Mouse (Mus musculus): Measurements from ENCODE around the gene Hinfp. TPM values are rescaled to one million over a fixed set of nuclear protein-coding genes. Genes with fewer than 3 reads are reported as not detected.

Hinfp gene
- total and polyA plus RNA-seq, 2 experiments = 7.6 to 16.9 TPM

- Histone ChIP-seq H3K79me2 (ENCODE audit: control insufficient read depth, insufficient read depth, low read length) (no peaks in the 10 kb centered on the region), H3K36me3 (ENCODE audit: control insufficient read depth, insufficient read depth, low read length) (no peaks in the 10 kb centered on the region), H3K27me3 (ENCODE audit: control insufficient read depth, insufficient read depth, low read length) (no peaks in the 10 kb centered on the region), H3K4me3 (ENCODE audit: insufficient read depth, low read depth, low read length) (peak within 1 kb of the TSS; percentile 63), H3K9ac (ENCODE audit: low read depth, low read length) (peak within 1 kb of the TSS; percentile 92), H3K4me1 (ENCODE audit: control insufficient read depth, insufficient read depth, low read length) (peaks cover 8% of the 10 kb centered on the region), H3K27ac (replicated peaks; ENCODE audit: insufficient read depth, low read depth, low read length) (peak within 1 kb of the TSS; percentile 58)
- no peak for DNase-seq (ENCODE audit: extremely low read depth, low read depth, low spot score)
- WGBS = 76% methylated on average over 6 of the region's 6 CpGs
- no peak for TF ChIP-seq CTCF (IDR thresholded peaks at IDR 0.05; ENCODE audit: low read depth, low read length)
- TF ChIP-seq POLR2A (IDR thresholded peaks at IDR 0.05; ENCODE audit: extremely low read depth, insufficient read depth, low read length) = no peak
Observed at GRCm38 (mm10) chr9:44268432-44268831, 37.0 kb downstream of the Hinfp start, which contains the start of gene Nlrx1. TSS of gene Nlrx1 (minus strand) at chr9:44268599.

GRCm38 (mm10) chr9:44268027-44268360 is 37.5 kb downstream of the Hinfp start:
- Histone ChIP-seq H3K4me3 (ENCODE audit: insufficient read depth, low read depth, low read length) (peak overlapping the region; percentile 63), H3K27me3 (ENCODE audit: control insufficient read depth, insufficient read depth, low read length) (no peaks in the 10 kb centered on the region), H3K36me3 (ENCODE audit: control insufficient read depth, insufficient read depth, low read length) (no peaks in the 10 kb centered on the region), H3K27ac (replicated peaks; ENCODE audit: insufficient read depth, low read depth, low read length) (peak overlapping the region; percentile 58), H3K4me1 (ENCODE audit: control insufficient read depth, insufficient read depth, low read length) (peaks cover 8% of the 10 kb centered on the region), H3K9ac (ENCODE audit: low read depth, low read length) (peak overlapping the region; percentile 92), H3K79me2 (ENCODE audit: control insufficient read depth, insufficient read depth, low read length) (no peaks in the 10 kb centered on the region)
- WGBS = 6% methylated on average over 28 of the region's 28 CpGs
- peak; percentile 79 for DNase-seq (ENCODE audit: extremely low read depth, low read depth, low spot score)
- TF ChIP-seq CTCF (IDR thresholded peaks at IDR 0.05; ENCODE audit: low read depth, low read length) = peak; percentile 84
- TF ChIP-seq POLR2A (IDR thresholded peaks at IDR 0.05; ENCODE audit: extremely low read depth, insufficient read depth, low read length) = peak; percentile 57; the same call in 1 of the 2 replicates

GRCm38 (mm10) chr9:44267319-44268026 is 38.0 kb downstream of the Hinfp start:
- WGBS = 9% methylated on average over 23 of the region's 23 CpGs
- Histone ChIP-seq H3K27ac (replicated peaks; ENCODE audit: insufficient read depth, low read depth, low read length) (peak overlapping the region; percentile 58), H3K4me3 (ENCODE audit: insufficient read depth, low read depth, low read length) (peak overlapping the region; percentile 63), H3K4me1 (ENCODE audit: control insufficient read depth, insufficient read depth, low read length) (peaks cover 8% of the 10 kb centered on the region), H3K9ac (ENCODE audit: low read depth, low read length) (peak overlapping the region; percentile 92), H3K79me2 (ENCODE audit: control insufficient read depth, insufficient read depth, low read length) (no peaks in the 10 kb centered on the region), H3K36me3 (ENCODE audit: control insufficient read depth, insufficient read depth, low read length) (no peaks in the 10 kb centered on the region), H3K27me3 (ENCODE audit: control insufficient read depth, insufficient read depth, low read length) (no peaks in the 10 kb centered on the region)
- peak; percentile 26 for DNase-seq (ENCODE audit: extremely low read depth, low read depth, low spot score)
- TF ChIP-seq CTCF (IDR thresholded peaks at IDR 0.05; ENCODE audit: low read depth, low read length) (peak; percentile 38; the same call in 1 of the 2 replicates), POLR2A (IDR thresholded peaks at IDR 0.05; ENCODE audit: extremely low read depth, insufficient read depth, low read length) (no peak; the same call in 1 of the 2 replicates)

GRCm38 (mm10) chr9:44266478-44267226 is 38.8 kb downstream of the Hinfp start:
- Histone ChIP-seq H3K4me1 (ENCODE audit: control insufficient read depth, insufficient read depth, low read length) (peaks cover 8% of the 10 kb centered on the region), H3K4me3 (ENCODE audit: insufficient read depth, low read depth, low read length) (no peak overlapping the region), H3K27me3 (ENCODE audit: control insufficient read depth, insufficient read depth, low read length) (no peaks in the 10 kb centered on the region), H3K9ac (ENCODE audit: low read depth, low read length) (no peak overlapping the region; the same call in 1 of the 2 replicates), H3K36me3 (ENCODE audit: control insufficient read depth, insufficient read depth, low read length) (no peaks in the 10 kb centered on the region), H3K79me2 (ENCODE audit: control insufficient read depth, insufficient read depth, low read length) (no peaks in the 10 kb centered on the region), H3K27ac (replicated peaks; ENCODE audit: insufficient read depth, low read depth, low read length) (no peak overlapping the region)
- no peak for TF ChIP-seq CTCF (IDR thresholded peaks at IDR 0.05; ENCODE audit: low read depth, low read length)
- TF ChIP-seq POLR2A (IDR thresholded peaks at IDR 0.05; ENCODE audit: extremely low read depth, insufficient read depth, low read length) = no peak
- DNase-seq (ENCODE audit: extremely low read depth, low read depth, low spot score) = no peak
- WGBS = 83% methylated on average over 8 of the region's 8 CpGs

- Histone ChIP-seq H3K27ac (replicated peaks; ENCODE audit: insufficient read depth, low read depth, low read length) (no peak overlapping the region), H3K4me1 (ENCODE audit: control insufficient read depth, insufficient read depth, low read length) (no peaks in the 10 kb centered on the region), H3K4me3 (ENCODE audit: insufficient read depth, low read depth, low read length) (no peak overlapping the region), H3K79me2 (ENCODE audit: control insufficient read depth, insufficient read depth, low read length) (no peaks in the 10 kb centered on the region), H3K36me3 (ENCODE audit: control insufficient read depth, insufficient read depth, low read length) (no peaks in the 10 kb centered on the region), H3K27me3 (ENCODE audit: control insufficient read depth, insufficient read depth, low read length) (no peaks in the 10 kb centered on the region), H3K9ac (ENCODE audit: low read depth, low read length) (no peak overlapping the region)
- TF ChIP-seq CTCF (IDR thresholded peaks at IDR 0.05; ENCODE audit: low read depth, low read length) = no peak
- no peak for DNase-seq (ENCODE audit: extremely low read depth, low read depth, low spot score)
- WGBS = 93% methylated on average over 14 of the region's 14 CpGs
Observed at GRCm38 (mm10) chr9:44261388-44261787, 44.1 kb downstream of the Hinfp start.
